Mouse (Mus musculus) megakaryocyte, embryonic 14.5 days (primary cell): ENCODE measurements around the gene Dhx40.

Experiments
- FLI1 ChIP-seq: IDR thresholded peaks from 2 replicates; pipeline ENCODE4 v1.6.1; 2012; ENCODE audit warnings: low read length, inconsistent platforms, mixed read lengths
- GATA1 ChIP-seq: IDR thresholded peaks from 3 replicates; pipeline ENCODE4 v1.6.1; 2012; ENCODE audit warnings: mixed read lengths, low read length, inconsistent platforms, borderline replicate concordance

GRCm38 (mm10) chr11:86724004-86724403, 83.5 kb downstream of the Dhx40 start:
- TF ChIP-seq GATA1, result no peak
- no peak for TF ChIP-seq FLI1
